49 mouse cellular contexts compared by ENCODE assay signal in genomic region chr7:19704475-19704874, GRCm38 (mm10). TPM values are rescaled to one million over a fixed set of nuclear protein-coding genes. Genes with fewer than 3 reads are reported as not detected.
"Had no signal": no experiment of that assay in that cellular context is flagged by ENCODE, and none has a peak within 500 bp of the region (broad histone marks: within the 10 kb centered on the region; RNA-seq: fewer than 3 reads in every experiment).

No protein-coding gene starts in this region.

- H3K27ac ChIP-seq: heart, embryonic 10.5 days; heart, embryonic 13.5 days; heart, embryonic 15.5 days; hindbrain, embryonic 10.5 days; hindbrain, embryonic 12.5 days; hindbrain, embryonic 13.5 days; hindbrain, embryonic 14.5 days; hindbrain, embryonic 15.5 days; hindbrain, postnatal 0 days; intestine, embryonic 15.5 days; kidney, embryonic 15.5 days; kidney, postnatal 0 days; left cerebral cortex, adult 2 months had no signal

- H3K27me3 ChIP-seq: heart, embryonic 12.5 days; heart, embryonic 13.5 days; heart, embryonic 15.5 days; hindbrain, embryonic 12.5 days; hindbrain, embryonic 13.5 days; hindbrain, embryonic 15.5 days; intestine, embryonic 15.5 days; kidney, embryonic 15.5 days had no signal

- H3K9me3 ChIP-seq: heart, embryonic 10.5 days; heart, embryonic 12.5 days; heart, embryonic 13.5 days; heart, embryonic 15.5 days; hindbrain, embryonic 10.5 days; hindbrain, embryonic 12.5 days; hindbrain, embryonic 13.5 days; hindbrain, embryonic 15.5 days; intestine, embryonic 15.5 days; kidney, embryonic 15.5 days had no signal

- H3K4me3 ChIP-seq: heart, embryonic 10.5 days; heart, embryonic 12.5 days; heart, embryonic 13.5 days; heart, embryonic 15.5 days; hindbrain, embryonic 10.5 days; hindbrain, embryonic 12.5 days; hindbrain, embryonic 13.5 days; hindbrain, embryonic 15.5 days; intestine, embryonic 15.5 days; kidney, embryonic 15.5 days; layer of hippocampus, adult 2 months; left cerebral cortex, adult 2 months had no signal

- H3K9ac ChIP-seq: heart, embryonic 12.5 days; heart, embryonic 13.5 days; heart, embryonic 15.5 days; hindbrain, embryonic 12.5 days; hindbrain, embryonic 13.5 days; hindbrain, embryonic 14.5 days; hindbrain, embryonic 15.5 days; intestine, embryonic 15.5 days; kidney, embryonic 15.5 days had no signal

- DNase-seq: heart, postnatal 10 days; heart, postnatal 14 days; heart, postnatal 36 days; heart, postnatal 4 days; kidney, adult 11 months; kidney, adult 18-20 months; kidney, adult 2 months; kidney, adult 8-10 months; kidney, adult 9 months; kidney, postnatal 10 days; kidney, postnatal 14 days; kidney, postnatal 25 days; kidney, postnatal 36 days; kidney, postnatal 4 days; layer of hippocampus, adult 9-11 months; layer of hippocampus, postnatal 36 days had no signal

RNA-seq across cellular contexts. Expression of gene Apoc1, which starts 12.0 kb away (rescaled TPM):
- total RNA-seq: hematopoietic stem cell, adult 5-6 weeks had no signal

RNA-seq across cellular contexts. Expression of gene Apoc4, which starts 23.2 kb away (rescaled TPM):
- total RNA-seq: heart, postnatal 10 days; heart, postnatal 14 days; heart, postnatal 25 days; heart, postnatal 36 days; heart, postnatal 4 days; hematopoietic stem cell, adult 5-6 weeks; hindbrain, postnatal 0 days; layer of hippocampus, adult 18-20 months; layer of hippocampus, adult 2 months; layer of hippocampus, postnatal 10 days; layer of hippocampus, postnatal 14 days; layer of hippocampus, postnatal 25 days; layer of hippocampus, postnatal 36 days; left cerebral cortex, adult 18-20 months; left cerebral cortex, adult 2 months had no signal
- polyA plus RNA-seq: hindbrain, embryonic 10.5 days; hindbrain, embryonic 11.5 days; hindbrain, embryonic 12.5 days; hindbrain, embryonic 13.5 days; hindbrain, embryonic 14.5 days; hindbrain, embryonic 15.5 days; hindbrain, embryonic 16.5 days; hindbrain, postnatal 0 days; intestine, embryonic 14.5 days; kidney, adult 2 months had no signal

RNA-seq across cellular contexts. Expression of gene Gm44805, which starts 23.3 kb away (rescaled TPM):
- total RNA-seq: heart, postnatal 10 days; heart, postnatal 14 days; heart, postnatal 25 days; heart, postnatal 36 days; heart, postnatal 4 days; hematopoietic stem cell, adult 5-6 weeks; hindbrain, postnatal 0 days; layer of hippocampus, adult 18-20 months; layer of hippocampus, adult 2 months; layer of hippocampus, adult 8-10 months; layer of hippocampus, postnatal 10 days; layer of hippocampus, postnatal 14 days; layer of hippocampus, postnatal 25 days; layer of hippocampus, postnatal 36 days; left cerebral cortex, adult 18-20 months; left cerebral cortex, adult 2 months had no signal
- polyA plus RNA-seq: heart, embryonic 10.5 days; heart, embryonic 11.5 days; heart, embryonic 12.5 days; heart, embryonic 13.5 days; heart, embryonic 14.5 days; heart, postnatal 0 days; hindbrain, embryonic 10.5 days; hindbrain, embryonic 11.5 days; hindbrain, embryonic 12.5 days; hindbrain, embryonic 13.5 days; hindbrain, embryonic 14.5 days; hindbrain, embryonic 15.5 days; hindbrain, embryonic 16.5 days; hindbrain, postnatal 0 days; inflammation-experienced regulatory T-cells, adult 6 months; intestine, embryonic 14.5 days; intestine, embryonic 16.5 days; kidney, adult 2 months; kidney, embryonic 14.5 days; kidney, embryonic 16.5 days had no signal
